Mouse (Mus musculus): ENCODE data around the gene Zfp94.

- TF ChIP-seq CTCF (IDR thresholded peaks at IDR 0.05; ENCODE audit: insufficient read depth, low read length) (no peak), POLR2A (IDR thresholded peaks at IDR 0.05; ENCODE audit: borderline replicate concordance, extremely low read depth, low read depth, low read length) (no peak)
Observed at GRCm38 (mm10) chr7:24260000-24260312, 56.5 kb downstream of the Zfp94 start.
